Mouse (Mus musculus) olfactory bulb, adult 2 months (tissue): ENCODE results near the gene Hist1h2ah.

Experiments
- CTCF ChIP-seq: fragments of 200-500 bp; IDR thresholded peaks from 2 replicates; pipeline ENCODE4 v1.5.1; 2012; ENCODE audit warnings: low read depth, mild to moderate bottlenecking, low read length, moderate library complexity; ENCODE audit not compliant: insufficient read depth
- POLR2A ChIP-seq: fragments of 200-500 bp; IDR thresholded peaks from 2 replicates; pipeline ENCODE4 v1.6.1; 2012; ENCODE audit warnings: mild to moderate bottlenecking, low read depth, low read length, moderate library complexity; ENCODE audit not compliant: insufficient read depth

DNA sequence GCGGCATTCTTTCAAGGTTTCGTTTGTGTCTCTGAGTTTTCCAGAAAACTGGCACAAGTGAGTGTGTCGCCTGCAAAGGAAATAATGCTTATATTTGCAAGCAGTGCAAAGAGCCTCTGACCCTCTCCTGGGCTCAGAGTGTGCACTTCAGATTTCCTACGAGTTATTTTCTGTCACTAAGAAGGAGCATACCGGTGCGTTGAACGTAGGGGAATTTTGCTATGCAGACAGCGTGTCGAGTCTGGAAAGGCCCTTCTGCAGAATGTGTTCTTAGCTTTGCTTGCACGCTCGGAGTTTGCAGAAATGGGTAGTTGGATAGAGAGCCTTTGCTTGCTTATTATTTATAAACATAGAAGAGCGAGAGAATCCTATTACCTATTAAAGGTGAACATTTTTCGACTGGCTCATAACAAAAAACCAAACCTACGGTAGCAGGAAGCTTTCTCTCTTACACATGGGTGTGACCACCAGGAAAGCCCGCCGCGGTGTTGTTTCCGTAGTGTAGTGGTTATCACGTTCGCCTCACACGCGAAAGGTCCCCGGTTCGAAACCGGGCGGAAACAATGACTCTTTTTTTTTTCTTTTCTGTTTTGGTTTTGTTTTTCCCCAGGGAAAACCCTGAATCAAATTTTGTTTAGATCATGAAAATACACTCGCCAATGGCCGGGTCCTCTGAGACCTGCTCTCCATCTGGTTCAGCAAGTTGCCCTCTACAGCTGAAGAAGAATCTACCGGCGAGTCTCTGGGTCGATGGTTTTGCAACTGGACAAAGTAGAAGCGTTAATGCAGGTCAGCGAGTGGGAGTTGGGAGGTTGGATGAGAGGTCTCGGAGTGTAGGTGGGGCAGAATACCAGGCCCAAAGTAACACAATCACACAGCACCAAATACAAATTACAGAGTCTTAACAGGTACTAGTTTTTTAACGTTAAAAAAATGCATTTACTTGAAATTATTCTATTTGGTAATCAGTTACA, 9.0 kb downstream of the Hist1h2ah start:
- no peak for TF ChIP-seq POLR2A
- no peak for TF ChIP-seq CTCF
